Mouse (Mus musculus) embryonic facial prominence, embryonic 15.5 days (tissue): ENCODE data around the gene Ptger2. TPM values are rescaled to one million over a fixed set of nuclear protein-coding genes. Genes with fewer than 3 reads are reported as not detected.
A peak's percentile ranks its signal among the peaks of the same experiment; 100 is the strongest.
"Not testable (repeated sequence)": the region's sequence is repeated elsewhere in the genome, so short reads cannot be mapped to it uniquely, and the experiment has no call there.

Source experiments
- ATAC-seq: fragments of 200-750 bp; cut with Nextera tagmentation; 2 replicates; pipeline ENCODE4 v1.8.0; 2017; ENCODE audit warnings: low read depth, moderate TSS enrichment; ENCODE audit not compliant: insufficient number of reproducible peaks, low FRiP score, low TSS enrichment
- H3K27ac ChIP-seq: fragments of 300-500 bp; sonication (generic); replicated peaks from 2 replicates; pipeline ENCODE4 v1.5.1; 2015; ENCODE audit warnings: mild to moderate bottlenecking, inconsistent platforms
- H3K27me3 ChIP-seq: fragments of 300-500 bp; sonication (generic); 2 replicates; pipeline ENCODE4 v1.6.1; 2015; ENCODE audit warnings: inconsistent platforms
- H3K36me3 ChIP-seq: fragments of 300-500 bp; sonication (generic); 2 replicates; pipeline ENCODE4 v1.6.1; 2015; ENCODE audit warnings: mild to moderate bottlenecking, inconsistent platforms
- H3K4me1 ChIP-seq: fragments of 300-500 bp; sonication (generic); 2 replicates; pipeline ENCODE4 v1.6.1; 2015; ENCODE audit warnings: inconsistent platforms
- H3K4me2 ChIP-seq: fragments of 300-500 bp; sonication (generic); replicated peaks from 2 replicates; pipeline ENCODE4 v1.6.1; 2015; ENCODE audit warnings: mild to moderate bottlenecking, inconsistent platforms
- H3K4me3 ChIP-seq: fragments of 300-500 bp; sonication (generic); replicated peaks from 2 replicates; pipeline ENCODE4 v1.5.1; 2015; ENCODE audit warnings: mild to moderate bottlenecking, inconsistent platforms
- H3K9ac ChIP-seq: fragments of 300-500 bp; sonication (generic); 2 replicates; pipeline ENCODE4 v1.6.1; 2015; ENCODE audit warnings: inconsistent platforms
- H3K9me3 ChIP-seq: fragments of 300-500 bp; sonication (generic); replicated peaks from 2 replicates; pipeline ENCODE4 v1.6.1; 2016; ENCODE audit warnings: inconsistent platforms
- WGBS: fragments of 180-500 bp; shearing (Covaris S2); methylation state at CpG from one replicate; pipeline ENCODE4 v1.1.7; 2015; 5-methylcytosine and 5-hydroxymethylcytosine counted together
- polyA plus RNA-seq: library from polyadenylated mRNA; unstranded; fragments of >200 nt; fragmentation: Nextera tagmentation; extraction: Ambion mirVana; gene quantifications from 2 replicates; pipeline ENCODE4 v1.2.1, GENCODE M21; 2015

The Ptger2 gene
- 1.5 and 1.6 TPM in 2 replicates for polyA plus RNA-seq

DNA sequence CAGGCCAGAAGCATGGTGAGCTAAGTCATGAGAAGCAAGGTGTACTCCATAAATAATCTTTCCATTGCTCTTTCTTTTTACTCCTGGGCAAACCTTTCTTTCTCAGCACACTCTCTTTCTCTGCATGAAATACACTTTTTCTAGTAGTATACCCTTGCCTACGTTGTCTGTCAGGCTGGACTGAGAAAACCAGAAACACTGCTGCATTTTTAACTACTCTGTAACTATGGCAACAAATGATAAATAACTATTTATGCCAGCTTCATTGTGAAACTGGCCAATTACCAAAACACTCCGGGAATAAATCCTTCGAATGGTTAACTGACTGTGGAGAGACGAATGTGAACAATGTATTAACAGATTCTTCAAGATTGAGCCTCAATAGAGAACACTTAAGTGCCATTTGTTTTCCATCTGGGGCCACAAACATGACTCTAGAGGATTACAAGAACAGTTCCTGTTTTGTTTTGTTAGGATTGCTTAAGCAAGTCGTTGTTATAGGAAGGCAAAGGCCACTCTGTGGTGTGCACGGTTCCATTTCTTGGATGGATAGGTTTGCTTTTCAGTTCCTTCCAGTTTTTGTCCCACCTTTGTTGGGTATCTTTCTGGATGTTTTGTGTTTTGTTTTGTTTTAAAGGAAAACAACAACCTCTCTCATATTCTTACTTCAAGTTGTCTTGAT, at the start of gene Ptger2:
Ptger2 (plus strand) TSS at position 522 of the 682 bp plus-strand sequence.
- peaks cover 16% of the 10 kb centered on the region for H3K27me3 ChIP-seq
- H3K27ac ChIP-seq, H3K36me3 ChIP-seq, ATAC-seq, H3K9me3 ChIP-seq: not testable (repeated sequence)
- peak within 1 kb of the TSS; percentile 85 for H3K4me2 ChIP-seq
- peak within 1 kb of the TSS; percentile 50 for H3K4me3 ChIP-seq
- peaks cover 12% of the 10 kb centered on the region for H3K4me1 ChIP-seq
- 51% methylated on average over 6 of the region's 6 CpGs for WGBS
- peak within 1 kb of the TSS; percentile 15; the same call in 1 of the 2 replicates for H3K9ac ChIP-seq

DNA sequence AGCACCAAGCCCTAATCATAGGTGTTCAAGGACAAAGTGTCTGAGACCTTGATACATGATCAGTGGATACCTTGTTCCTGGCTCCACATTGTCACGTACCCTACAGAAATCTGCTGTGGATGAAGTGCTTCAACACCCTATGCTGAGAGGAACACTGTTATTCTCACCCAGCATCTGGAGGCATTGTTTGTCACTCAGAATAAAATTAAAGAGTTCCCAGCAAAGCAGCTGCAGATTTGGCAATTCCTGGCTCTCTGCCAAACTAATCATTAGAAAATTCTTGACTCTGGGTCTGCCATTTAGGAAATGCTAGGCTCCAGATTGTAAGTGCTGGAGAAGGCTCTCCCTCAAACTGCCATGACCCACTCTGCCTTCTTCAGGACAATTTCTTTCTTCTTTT, 27.2 kb upstream of the Ptger2 start:
- H3K27ac ChIP-seq, result no peak overlapping the region
- 62% methylated on average over 1 of the region's 1 CpGs for whole genome bisulfite sequencing
- H3K4me2 ChIP-seq, result no peak overlapping the region
- H3K9ac ChIP-seq, result no peak overlapping the region
- no peaks in the 10 kb centered on the region for H3K27me3 ChIP-seq
- H3K4me1 ChIP-seq, result no peaks in the 10 kb centered on the region
- no peaks in the 10 kb centered on the region for H3K9me3 ChIP-seq
- no peak for ATAC-seq
- no peaks in the 10 kb centered on the region for H3K36me3 ChIP-seq
- H3K4me3 ChIP-seq, result no peak overlapping the region

DNA sequence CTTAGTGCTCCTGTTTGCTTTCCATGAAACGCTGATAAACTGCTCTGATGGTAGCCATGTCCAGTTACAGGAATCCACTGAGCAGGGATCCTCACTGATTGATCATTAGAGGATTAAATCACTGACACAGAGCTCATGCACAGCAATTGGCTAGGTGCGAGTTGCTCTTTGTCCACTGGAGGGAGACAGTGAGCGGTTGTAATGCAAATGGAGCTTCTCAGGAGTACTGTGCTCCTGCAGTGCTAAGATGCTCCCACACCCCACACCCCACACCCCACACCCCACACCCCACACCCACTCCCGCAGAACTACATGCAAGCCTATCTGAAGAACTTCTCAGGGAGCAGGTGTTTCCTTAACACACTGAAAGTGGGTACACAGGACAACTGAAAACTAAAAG, 10.7 kb upstream of the Ptger2 start:
- WGBS, result 5% methylated on average over 4 of the region's 4 CpGs
- not testable (repeated sequence) for H3K27ac ChIP-seq, H3K27me3 ChIP-seq, H3K4me2 ChIP-seq, H3K9me3 ChIP-seq, H3K9ac ChIP-seq, H3K4me3 ChIP-seq, ATAC-seq, H3K4me1 ChIP-seq, H3K36me3 ChIP-seq

DNA sequence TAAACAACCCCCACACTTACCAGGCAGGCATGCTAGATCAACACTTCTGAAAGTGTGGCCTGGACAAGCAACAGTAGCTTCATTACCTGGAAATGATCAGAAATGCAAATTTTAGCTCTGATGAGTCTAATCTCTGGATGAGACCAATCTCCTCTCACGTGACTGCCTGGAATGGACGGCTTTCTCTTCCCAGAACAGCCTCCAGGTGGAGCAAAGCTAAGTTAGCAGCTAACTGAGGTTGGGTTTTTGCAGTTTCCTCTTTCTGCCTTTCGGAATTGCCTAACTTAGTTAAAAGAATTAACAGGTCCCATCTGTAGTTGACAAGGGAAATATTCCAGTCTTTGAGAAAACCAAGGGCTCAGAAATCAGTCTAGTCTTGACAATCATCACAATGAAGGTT, 8.1 kb upstream of the Ptger2 start:
- Histone ChIP-seq H3K27me3 (no peaks in the 10 kb centered on the region), H3K27ac (no peak overlapping the region), H3K4me3 (no peak overlapping the region), H3K4me2 (no peak overlapping the region), H3K36me3 (no peaks in the 10 kb centered on the region), H3K9me3 (no peaks in the 10 kb centered on the region), H3K4me1 (no peaks in the 10 kb centered on the region), H3K9ac (no peak overlapping the region)
- 21% methylated on average over 3 of the region's 3 CpGs for WGBS
- ATAC-seq, result no peak

DNA sequence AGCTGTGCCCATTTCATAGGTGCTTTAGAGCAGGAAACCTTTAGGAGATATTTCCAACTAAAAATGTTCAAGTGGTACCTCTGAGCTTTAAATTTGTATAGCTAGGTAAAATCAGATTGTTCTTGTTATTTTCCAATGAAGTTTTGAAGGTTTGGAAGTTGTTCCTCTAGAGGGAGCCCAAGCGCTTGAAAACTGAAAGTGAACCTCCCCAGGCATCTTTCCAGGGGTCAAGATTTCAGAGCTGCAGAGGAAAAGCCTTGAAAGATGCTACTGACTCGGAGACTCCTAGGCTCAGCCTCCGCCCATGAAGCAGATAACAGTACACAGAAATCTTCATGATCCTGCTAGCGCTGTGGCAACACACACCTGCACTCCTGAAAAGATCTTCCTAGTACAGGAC, 6.5 kb upstream of the Ptger2 start:
- 16% methylated on average over 4 of the region's 4 CpGs for WGBS
- Histone ChIP-seq H3K27me3 (no peaks in the 10 kb centered on the region), H3K27ac (no peak overlapping the region), H3K9ac (no peak overlapping the region), H3K4me3 (no peak overlapping the region), H3K36me3 (no peaks in the 10 kb centered on the region), H3K4me1 (no peaks in the 10 kb centered on the region), H3K9me3 (no peaks in the 10 kb centered on the region), H3K4me2 (no peak overlapping the region)
- no peak for ATAC-seq

GRCm38 (mm10) chr14:44984106-44984505, 3.9 kb upstream of the Ptger2 start:
- no peaks in the 10 kb centered on the region for H3K36me3 ChIP-seq
- H3K9ac ChIP-seq, result no peak overlapping the region
- H3K4me3 ChIP-seq, result no peak overlapping the region
- H3K4me2 ChIP-seq, result no peak overlapping the region
- peaks cover 8% of the 10 kb centered on the region; the same call in 1 of the 2 replicates for H3K27me3 ChIP-seq
- peaks cover 6% of the 10 kb centered on the region for H3K4me1 ChIP-seq
- 45% methylated on average over 9 of the region's 9 CpGs for WGBS
- ATAC-seq, result no peak
- H3K9me3 ChIP-seq, result no peaks in the 10 kb centered on the region
- H3K27ac ChIP-seq, result no peak overlapping the region

- Histone ChIP-seq H3K36me3 (no peaks in the 10 kb centered on the region), H3K9ac (no peak overlapping the region)
- ATAC-seq, result no peak
These were observed 1.7 kb upstream of the Ptger2 start for GRCm38 (mm10) chr14:44986248-44986647.

DNA sequence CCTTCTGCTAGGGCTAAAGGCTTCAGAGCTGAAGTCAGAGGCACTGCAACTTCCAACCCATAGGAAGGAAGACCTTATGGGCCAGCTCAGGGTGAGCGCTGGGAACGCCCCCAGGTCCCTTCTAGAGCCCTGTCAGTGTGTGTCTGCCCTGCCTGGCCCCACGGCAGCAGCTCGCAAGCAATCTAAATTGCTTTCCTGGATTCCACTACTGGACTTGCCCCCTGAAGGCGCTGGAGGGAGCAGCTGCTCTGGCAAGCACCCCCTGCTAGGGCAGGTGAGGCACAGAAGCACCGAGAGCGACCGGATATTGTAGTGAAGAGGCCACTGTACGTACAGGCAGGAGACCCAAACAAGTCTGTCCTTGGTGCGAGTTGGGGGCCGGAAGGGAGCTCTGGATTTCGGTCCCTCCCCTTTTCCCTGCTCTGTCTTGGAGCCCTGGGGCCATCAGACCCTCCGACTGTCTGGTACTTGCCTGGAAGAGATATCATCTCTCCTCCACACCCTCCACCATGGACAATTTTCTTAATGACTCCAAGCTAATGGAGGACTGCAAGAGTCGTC, 541 bp downstream of the Ptger2 start:
- H3K27me3 ChIP-seq, result peaks cover 16% of the 10 kb centered on the region
- H3K9ac ChIP-seq, result peak overlapping the region; percentile 15; the same call in 1 of the 2 replicates
- peaks cover 12% of the 10 kb centered on the region for H3K4me1 ChIP-seq
- no peak for ATAC-seq
- WGBS, result 3% methylated on average over 14 of the region's 14 CpGs
- H3K36me3 ChIP-seq, result no peaks in the 10 kb centered on the region
- peak overlapping the region; percentile 85 for H3K4me2 ChIP-seq
- peak overlapping the region; percentile 50 for H3K4me3 ChIP-seq
- no peak overlapping the region for H3K27ac ChIP-seq
- H3K9me3 ChIP-seq, result no peaks in the 10 kb centered on the region

More at GRCm38 (mm10) chr14:44986248-44986647, 1.7 kb upstream of the Ptger2 start:
- peaks cover 16% of the 10 kb centered on the region for H3K27me3 ChIP-seq
- no peaks in the 10 kb centered on the region for H3K9me3 ChIP-seq
- H3K4me3 ChIP-seq, result no peak overlapping the region
- peaks cover 12% of the 10 kb centered on the region for H3K4me1 ChIP-seq
- H3K27ac ChIP-seq, result no peak overlapping the region
- no peak overlapping the region for H3K4me2 ChIP-seq

GRCm38 (mm10) chr14:44989017-44989721, 1.2 kb downstream of the Ptger2 start:
- 1% methylated on average over 45 of the region's 45 CpGs for WGBS

DNA sequence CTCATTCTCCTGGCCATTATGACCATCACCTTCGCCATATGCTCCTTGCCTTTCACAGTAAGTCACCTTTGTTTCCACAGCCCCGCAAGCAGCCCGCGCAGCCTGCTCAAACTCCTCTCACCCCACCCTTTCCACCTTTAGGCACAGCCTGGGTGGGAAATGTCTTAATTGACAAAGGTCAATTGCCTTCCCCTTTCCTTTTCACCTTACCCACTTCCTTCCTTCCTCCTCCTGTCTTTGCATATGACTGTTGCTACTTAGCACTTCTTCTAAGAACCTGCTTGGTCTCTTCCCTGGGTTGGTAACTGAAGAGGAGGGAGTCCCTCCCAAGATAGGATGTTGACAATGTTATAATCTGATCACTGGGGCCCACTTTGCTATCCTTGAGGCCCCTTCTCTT, 1.8 kb downstream of the Ptger2 start:
- no peak for ATAC-seq
- WGBS, result 46% methylated on average over 4 of the region's 4 CpGs
- Histone ChIP-seq H3K27ac (no peak overlapping the region), H3K27me3 (peaks cover 16% of the 10 kb centered on the region), H3K4me3 (peak overlapping the region; percentile 50), H3K9ac (no peak overlapping the region), H3K4me2 (peak overlapping the region; percentile 85), H3K4me1 (peaks cover 12% of the 10 kb centered on the region), H3K36me3 (no peaks in the 10 kb centered on the region), H3K9me3 (no peaks in the 10 kb centered on the region)

More at GRCm38 (mm10) chr14:44989017-44989721, 1.2 kb downstream of the Ptger2 start:
- Histone ChIP-seq H3K4me1 (peaks cover 12% of the 10 kb centered on the region), H3K4me3 (peak overlapping the region; percentile 50), H3K9ac (peak overlapping the region; percentile 15; the same call in 1 of the 2 replicates), H3K27ac (no peak overlapping the region), H3K36me3 (no peaks in the 10 kb centered on the region), H3K27me3 (peaks cover 16% of the 10 kb centered on the region), H3K4me2 (peak overlapping the region; percentile 85), H3K9me3 (no peaks in the 10 kb centered on the region)
- no peak for ATAC-seq

- H3K9me3 ChIP-seq, result no peaks in the 10 kb centered on the region
- H3K36me3 ChIP-seq, result no peaks in the 10 kb centered on the region
- no peak overlapping the region for H3K9ac ChIP-seq
- ATAC-seq, result no peak
- no peak overlapping the region for H3K27ac ChIP-seq
- H3K4me2 ChIP-seq, result no peak overlapping the region
- H3K27me3 ChIP-seq, result peaks cover 6% of the 10 kb centered on the region
- peaks cover 4% of the 10 kb centered on the region for H3K4me1 ChIP-seq
- H3K4me3 ChIP-seq, result no peak overlapping the region
These were observed 6.3 kb downstream of the Ptger2 start for GRCm38 (mm10) chr14:44994337-44994736.
